Mouse (Mus musculus) right cerebral cortex, postnatal 25 days (tissue): ENCODE data around the gene Krtap26-1.

Experiments used
- DNase-seq: peaks from one replicate; pipeline ENCODE4 v3.0.0; 2022

Gene Krtap26-1

DNA sequence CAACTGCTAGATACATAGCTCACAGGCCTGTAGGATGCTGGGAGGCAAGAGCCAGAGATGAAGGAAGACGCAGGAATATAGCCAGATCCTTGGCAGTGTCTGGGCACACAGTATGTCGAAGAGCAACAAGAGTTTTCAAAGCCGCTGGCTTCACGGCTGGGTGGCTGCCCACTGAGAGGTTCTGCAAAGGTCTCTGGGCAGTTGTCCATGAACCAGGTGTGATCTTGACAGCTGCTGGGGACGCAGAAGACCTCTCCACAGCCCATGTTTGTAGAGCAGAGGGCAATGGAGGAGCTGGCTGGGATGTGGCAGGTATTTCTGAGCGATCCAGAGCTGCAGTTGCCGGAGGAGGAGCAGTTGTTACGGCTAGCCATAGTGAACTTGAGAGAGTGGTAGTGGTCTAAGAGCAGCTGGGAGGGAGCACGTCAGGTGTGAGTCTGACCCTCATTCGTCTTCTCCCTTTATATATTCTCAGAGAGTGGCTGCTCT, at the start of gene Krtap26-1:
Gene Krtap26-1 (minus strand): TSS at position 439 of the 489 bp plus-strand sequence.
- no peak for DNase-seq

GRCm38 (mm10) chr16:88696256-88696655, 48.7 kb upstream of the Krtap26-1 start:
- no peak for DNase-seq

- DNase-seq, result no peak
These were observed 33.7 kb upstream of the Krtap26-1 start for GRCm38 (mm10) chr16:88681282-88681681.

- no peak for DNase-seq
These were observed 31.5 kb upstream of the Krtap26-1 start for GRCm38 (mm10) chr16:88679099-88679498.

GRCm38 (mm10) chr16:88671571-88671970, 24.0 kb upstream of the Krtap26-1 start, which contains the start of gene Krtap27-1:
Gene Krtap27-1, minus strand, starts transcription at chr16:88671671.
- no peak for DNase-seq

GRCm38 (mm10) chr16:88657426-88657825, 9.8 kb upstream of the Krtap26-1 start:
- no peak for DNase-seq

GRCm38 (mm10) chr16:88651952-88652351, 4.4 kb upstream of the Krtap26-1 start:
- no peak for DNase-seq

DNA sequence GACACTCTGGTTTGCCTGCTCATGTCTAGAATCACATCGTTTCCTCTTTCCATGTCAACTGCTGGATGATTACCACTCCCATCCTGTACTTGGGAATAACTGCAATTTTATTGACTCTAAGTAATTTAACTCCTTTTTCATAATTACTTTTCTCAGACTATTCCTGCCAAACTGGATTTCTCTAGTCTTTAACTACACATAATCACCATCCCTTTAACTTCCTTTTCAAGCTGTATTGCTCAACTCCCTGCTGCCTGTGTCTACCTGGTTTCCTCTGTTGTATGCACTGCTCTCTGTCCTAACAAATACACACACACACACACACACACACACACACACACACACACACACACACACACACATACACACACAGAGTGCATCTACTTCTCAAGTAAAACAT, 3.5 kb upstream of the Krtap26-1 start:
- no peak for DNase-seq

DNA sequence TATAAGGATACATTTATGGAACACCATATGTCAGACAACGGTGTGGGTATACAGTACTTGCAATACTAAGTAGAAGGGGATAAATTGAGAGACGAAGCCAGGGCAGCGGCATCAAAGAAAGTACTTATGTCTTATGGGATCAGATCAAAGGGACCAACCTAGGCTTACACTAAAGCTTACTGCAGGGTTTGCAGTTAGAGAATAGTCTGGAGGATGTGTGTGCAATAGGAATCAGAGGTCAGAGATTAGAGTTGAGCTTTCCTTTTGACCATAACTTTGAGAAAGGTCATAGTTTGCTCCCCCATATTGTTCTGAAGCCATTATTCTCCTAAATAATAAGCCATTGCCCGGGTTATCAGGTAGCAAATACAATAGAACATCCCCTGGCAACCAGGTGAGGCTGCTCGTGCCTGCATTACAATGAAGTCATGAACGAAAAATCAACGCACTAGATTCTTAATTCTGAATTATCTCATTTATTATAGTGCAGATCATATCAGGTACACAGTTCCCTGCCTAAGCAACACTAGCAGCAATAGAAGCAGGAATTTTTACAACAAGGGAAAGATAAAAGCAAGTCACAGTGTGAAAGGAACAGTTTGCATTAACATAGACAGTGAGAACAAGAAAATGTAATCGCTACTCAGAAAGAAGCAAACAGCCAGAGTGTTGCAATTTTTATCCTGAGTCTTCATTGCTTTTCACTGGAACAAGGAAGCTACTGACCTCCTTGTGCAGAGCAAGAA, 1.1 kb downstream of the Krtap26-1 start:
- no peak for DNase-seq

DNA sequence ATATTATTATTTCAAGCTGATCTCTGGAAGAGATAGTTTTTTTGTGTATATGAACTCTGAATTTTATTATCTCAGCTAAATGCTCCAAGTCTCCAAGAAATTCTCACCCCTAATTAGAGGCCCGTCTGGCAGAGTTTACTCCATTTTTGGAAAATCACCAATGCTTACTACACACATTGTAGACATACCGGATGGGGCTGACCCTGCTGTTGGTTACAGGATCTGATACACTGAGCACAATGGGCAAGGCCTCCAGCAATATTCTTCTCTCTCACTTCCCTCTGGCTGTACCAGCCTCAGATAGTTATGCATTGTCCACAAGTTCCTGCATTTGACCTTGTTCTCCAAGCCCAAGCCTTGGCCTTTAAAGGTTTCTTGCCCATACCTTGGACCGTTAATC, 7.5 kb downstream of the Krtap26-1 start:
- no peak for DNase-seq

GRCm38 (mm10) chr16:88635142-88635541, 12.5 kb downstream of the Krtap26-1 start:
- no peak for DNase-seq

GRCm38 (mm10) chr16:88631474-88631873, 16.1 kb downstream of the Krtap26-1 start:
- no peak for DNase-seq

GRCm38 (mm10) chr16:88627566-88627965, 20.0 kb downstream of the Krtap26-1 start, which contains the start of gene 2310079G19Rik:
Gene 2310079G19Rik, minus strand, starts transcription at chr16:88627666.
- DNase-seq, result no peak

GRCm38 (mm10) chr16:88612712-88613111, 34.9 kb downstream of the Krtap26-1 start:
- no peak for DNase-seq

- DNase-seq, result no peak
These were observed 35.7 kb downstream of the Krtap26-1 start, which contains the start of gene Krtap24-1 for GRCm38 (mm10) chr16:88611922-88612321. Gene Krtap24-1, minus strand, starts transcription at chr16:88612279.

DNA sequence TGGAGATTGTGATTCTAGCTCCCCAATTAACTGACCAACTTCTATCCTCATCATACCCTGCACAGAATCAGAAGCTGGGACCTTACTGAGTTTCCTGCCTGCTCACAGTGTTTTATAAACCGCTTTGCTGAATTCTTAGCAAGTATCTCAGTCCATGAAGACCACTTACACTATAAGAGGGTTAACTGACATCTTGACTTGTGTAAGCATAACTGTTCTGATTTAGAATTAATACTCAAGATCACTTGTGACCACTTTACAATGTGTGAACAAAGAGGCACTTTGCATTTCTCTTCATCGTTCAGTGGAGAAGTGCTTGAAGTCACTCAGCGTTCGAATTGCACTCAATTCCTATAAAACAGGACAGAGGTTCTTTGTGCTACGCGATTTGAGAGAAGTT, 43.0 kb downstream of the Krtap26-1 start:
- DNase-seq, result no peak

- DNase-seq, result no peak
These were observed 45.1 kb downstream of the Krtap26-1 start for GRCm38 (mm10) chr16:88602464-88602863.

GRCm38 (mm10) chr16:88600303-88600702, 47.3 kb downstream of the Krtap26-1 start:
- no peak for DNase-seq

DNA sequence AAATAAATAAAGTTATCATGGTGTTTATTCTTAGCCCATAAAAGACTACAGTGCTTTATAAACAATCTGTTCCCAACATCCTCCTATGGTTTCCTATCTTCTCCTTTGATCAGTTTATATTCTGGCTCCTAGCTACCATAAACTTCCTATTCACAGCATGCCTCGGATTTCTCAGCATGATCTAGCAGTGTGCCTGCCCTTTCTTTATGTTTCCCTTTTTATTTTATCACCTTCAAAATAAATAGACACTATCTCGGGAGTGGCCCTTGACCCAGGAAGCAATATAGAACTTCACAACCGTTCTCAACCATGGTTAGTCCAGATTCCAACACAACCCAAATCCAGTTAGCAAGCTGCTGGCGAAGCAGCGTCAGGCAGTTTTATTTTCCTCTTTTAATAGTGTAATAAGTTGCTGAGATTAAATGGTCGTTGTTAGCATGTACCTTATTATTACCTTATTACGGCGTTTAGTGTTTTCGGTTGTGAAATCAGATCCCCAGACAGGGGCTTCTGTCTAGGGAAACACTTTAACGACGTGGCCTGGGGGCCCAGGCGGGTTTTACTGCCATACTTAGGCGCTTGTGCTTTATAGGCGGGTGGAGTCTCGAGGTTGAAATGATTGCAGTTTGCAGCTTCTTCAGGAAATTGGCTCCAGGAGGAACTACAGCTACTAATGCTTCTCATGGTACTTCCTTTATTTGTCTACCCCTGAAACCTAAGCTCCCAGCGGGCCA, 47.9 kb downstream of the Krtap26-1 start:
- no peak for DNase-seq
